Mouse (Mus musculus): Measurements from ENCODE around the gene Gm867.

GRCm38 (mm10) chr10:75898039-75898564 is 42.4 kb downstream of the Gm867 start:
- TF ChIP-seq CTCF (IDR thresholded peaks at IDR 0.05; ENCODE audit: low read depth, low read length) (no peak), POLR2A (IDR thresholded peaks at IDR 0.05; ENCODE audit: borderline replicate concordance, low read depth, low read length) (no peak)

All from bone marrow macrophage, adult 2 months (primary cell).